Mouse (Mus musculus): ENCODE measurements around the gene Bcl11a. TPM values are rescaled to one million over a fixed set of nuclear protein-coding genes. Genes with fewer than 3 reads are reported as not detected.

Bcl11a gene
- polyA plus RNA-seq, 1 experiment from 2014 or later, result 72.7 TPM

DNA sequence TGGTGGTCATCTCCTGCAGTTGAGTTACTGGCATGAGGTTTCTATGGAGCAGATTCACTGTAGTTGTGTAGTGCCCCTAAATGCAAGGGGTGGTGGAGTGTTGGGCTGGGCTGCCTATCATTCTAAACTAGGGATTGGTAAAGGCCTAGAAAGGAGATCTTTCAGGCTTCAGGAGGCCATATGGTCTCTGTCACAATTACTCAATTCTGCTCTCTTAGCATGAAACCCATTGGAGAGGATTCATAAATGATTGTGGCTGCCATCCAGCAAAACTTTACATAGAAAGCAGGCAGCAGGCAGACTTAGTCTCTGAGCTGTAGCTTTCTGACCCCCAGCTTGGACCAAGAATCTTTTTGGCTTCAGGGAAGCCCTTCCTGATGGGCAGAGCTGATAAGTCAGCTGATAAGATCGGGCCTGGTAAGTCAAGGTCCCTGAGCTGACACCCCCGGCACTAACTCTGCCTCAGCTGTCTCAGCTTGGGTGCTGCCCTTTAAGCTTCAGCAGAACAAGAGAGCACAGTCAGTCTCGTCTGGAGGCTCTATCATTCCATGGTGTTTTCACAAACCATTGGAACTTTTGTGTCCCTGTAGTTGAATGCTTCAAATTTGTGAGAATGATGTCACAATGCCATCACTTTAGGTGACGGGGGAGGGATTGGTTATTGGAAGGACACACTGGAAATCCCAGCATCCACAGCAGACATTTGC is 143.9 kb downstream of the Bcl11a start:
- H3K9me3 ChIP-seq (ENCODE audit: control insufficient read depth, low read length), result no peaks in the 10 kb centered on the region
- H3K27ac ChIP-seq (ENCODE audit: low read depth, low read length), result no peak overlapping the region
- ATAC-seq (ENCODE audit: insufficient read depth, low FRiP score, low TSS enrichment) (no peak), DNase-seq (ENCODE audit: low spot score) (no peak)
- WGBS, result 85% methylated on average over 4 of the region's 4 CpGs
- H3K36me3 ChIP-seq (ENCODE audit: control insufficient read depth, insufficient read depth, low read length), result no peaks in the 10 kb centered on the region
- H3K4me2 ChIP-seq (ENCODE audit: low read depth), result no peak overlapping the region
- H3K9ac ChIP-seq (ENCODE audit: low read length), result no peak overlapping the region
- H3K4me3 ChIP-seq (ENCODE audit: low read depth, low read length), result no peak overlapping the region
- no peaks in the 10 kb centered on the region for H3K4me1 ChIP-seq (ENCODE audit: control insufficient read depth, insufficient read depth, low read length)
- no peaks in the 10 kb centered on the region for H3K27me3 ChIP-seq (ENCODE audit: control insufficient read depth, insufficient read depth, low read length)

Other genes with a start within 250 kb of the Bcl11a start
- 27.7 and 29.3 TPM in 2 replicates for gene Papolg, start 182.8 kb upstream of the Bcl11a start, polyA plus RNA-seq (2014; fragmentation: Nextera tagmentation; extraction: Ambion mirVana)
- gene A830031A19Rik, start 3.0 kb upstream of the Bcl11a start, polyA plus RNA-seq (2014; fragmentation: Nextera tagmentation; extraction: Ambion mirVana), result not detected in 2 replicates